Mouse (Mus musculus): Measurements from ENCODE around the gene Zfp974. TPM values are rescaled to one million over a fixed set of nuclear protein-coding genes. Genes with fewer than 3 reads are reported as not detected.
"Not testable (repeated sequence)": the region's sequence is repeated elsewhere in the genome, so short reads cannot be mapped to it uniquely, and the experiment has no call there.

Zfp974 gene
- 10 to 100 TPM; 11.3 to 16.3 TPM for total RNA-seq (2021)

DNA sequence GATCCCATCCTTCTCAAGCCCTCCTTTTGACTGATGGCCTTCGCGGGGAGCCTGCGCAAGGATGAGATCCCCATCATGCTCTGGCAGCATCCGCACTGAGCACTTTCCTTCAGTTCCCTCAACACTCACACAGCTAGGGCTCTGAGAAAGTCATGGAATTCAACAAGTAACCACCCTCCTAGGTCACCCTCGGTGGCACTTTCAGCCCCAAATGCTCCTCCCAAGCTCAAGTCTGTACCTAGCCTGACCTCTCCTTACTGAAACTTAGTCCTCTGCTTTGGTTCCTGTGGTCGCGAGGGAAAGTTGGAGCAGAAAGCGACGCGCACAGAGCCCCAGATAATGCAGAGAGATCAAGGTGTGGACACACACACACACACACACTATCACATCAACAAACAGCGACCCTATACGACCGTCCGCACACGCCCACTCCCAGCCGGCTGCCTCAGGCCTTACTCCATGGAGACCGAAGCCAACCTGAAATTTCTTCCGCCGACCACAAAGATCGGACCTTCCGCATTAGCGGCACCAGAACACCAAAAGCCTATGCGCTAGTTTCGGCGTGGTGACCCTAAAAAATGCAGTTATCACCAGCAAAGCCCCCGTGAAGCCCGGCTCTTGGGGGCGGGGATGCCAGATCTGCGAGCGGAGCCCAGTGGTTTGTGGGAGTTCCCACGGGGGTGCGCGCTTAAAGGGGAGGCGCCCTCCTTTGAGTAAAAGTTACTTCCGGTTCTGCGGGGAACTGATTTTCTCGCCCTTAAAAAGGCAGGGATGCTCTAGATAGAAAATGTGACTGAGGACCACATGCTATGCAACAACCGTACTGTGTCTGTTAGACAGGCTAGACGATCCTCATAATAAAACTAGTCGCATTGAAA is at the start of gene Zfp974:
Gene Zfp974, minus strand, starts transcription at position 643 of the 878 bp plus-strand sequence.
- intact Hi-C loops (cut with DNase I): no loop called here
- peak; percentile 66 to 68 for DNase-seq (ENCODE audit: low spot score in 2 of 2)

DNA sequence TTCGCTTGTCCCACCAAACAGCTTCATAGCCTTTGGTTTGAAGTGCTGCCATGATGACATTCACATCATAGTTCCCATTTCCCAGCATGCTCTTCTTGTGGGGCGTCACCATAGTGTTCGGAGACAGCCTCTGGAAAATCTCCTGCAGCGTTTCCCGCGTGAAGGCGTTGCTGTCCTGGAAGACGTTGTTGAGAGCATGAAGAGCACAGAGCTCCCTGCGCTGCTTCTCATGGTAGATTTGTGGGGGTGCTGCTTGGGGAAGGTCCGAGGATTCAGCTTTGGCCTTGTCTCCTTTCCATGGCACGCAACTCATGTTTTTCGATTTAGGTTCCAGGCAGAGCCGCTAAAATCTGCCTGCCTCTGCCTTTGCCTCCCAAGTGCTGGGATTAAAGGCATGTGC is 20.2 kb upstream of the Zfp974 start:
- DNase-seq (ENCODE audit: low spot score in 2 of 2); intact Hi-C loops (cut with DNase I): not testable (repeated sequence)

DNA sequence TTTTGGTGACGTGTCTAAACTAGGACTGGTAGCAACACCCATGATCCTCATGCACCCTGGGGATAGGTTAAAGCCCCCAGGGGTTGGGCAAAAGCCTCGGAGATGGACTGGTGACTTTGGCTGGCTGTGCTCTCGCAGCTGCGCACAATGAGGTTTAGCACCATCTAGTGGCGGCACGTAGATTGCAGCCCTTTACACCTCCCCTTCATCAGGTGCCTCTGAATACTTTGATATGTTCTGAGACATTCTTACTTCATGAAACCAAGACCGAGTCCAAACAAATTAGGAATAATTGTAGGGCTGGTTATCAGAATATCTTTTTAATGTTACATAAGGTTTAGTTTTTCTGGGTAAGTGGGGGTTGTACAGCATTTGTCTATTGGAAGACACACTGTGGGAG is 12.6 kb upstream of the Zfp974 start:
- intact Hi-C loops (cut with DNase I); DNase-seq (ENCODE audit: low spot score in 2 of 2): not testable (repeated sequence)

DNA sequence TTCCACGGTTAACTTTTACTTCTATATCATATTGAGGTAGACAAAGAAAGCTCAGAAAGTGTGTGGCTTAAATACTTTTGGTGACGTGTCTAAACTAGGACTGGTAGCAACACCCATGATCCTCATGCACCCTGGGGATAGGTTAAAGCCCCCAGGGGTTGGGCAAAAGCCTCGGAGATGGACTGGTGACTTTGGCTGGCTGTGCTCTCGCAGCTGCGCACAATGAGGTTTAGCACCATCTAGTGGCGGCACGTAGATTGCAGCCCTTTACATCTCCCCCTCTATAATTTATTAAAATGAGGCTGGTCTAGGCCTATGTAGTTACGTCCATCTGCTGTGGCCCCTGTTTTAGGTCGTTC is 4.5 kb upstream of the Zfp974 start:
- intact Hi-C loops (cut with DNase I): not testable (repeated sequence)

DNA sequence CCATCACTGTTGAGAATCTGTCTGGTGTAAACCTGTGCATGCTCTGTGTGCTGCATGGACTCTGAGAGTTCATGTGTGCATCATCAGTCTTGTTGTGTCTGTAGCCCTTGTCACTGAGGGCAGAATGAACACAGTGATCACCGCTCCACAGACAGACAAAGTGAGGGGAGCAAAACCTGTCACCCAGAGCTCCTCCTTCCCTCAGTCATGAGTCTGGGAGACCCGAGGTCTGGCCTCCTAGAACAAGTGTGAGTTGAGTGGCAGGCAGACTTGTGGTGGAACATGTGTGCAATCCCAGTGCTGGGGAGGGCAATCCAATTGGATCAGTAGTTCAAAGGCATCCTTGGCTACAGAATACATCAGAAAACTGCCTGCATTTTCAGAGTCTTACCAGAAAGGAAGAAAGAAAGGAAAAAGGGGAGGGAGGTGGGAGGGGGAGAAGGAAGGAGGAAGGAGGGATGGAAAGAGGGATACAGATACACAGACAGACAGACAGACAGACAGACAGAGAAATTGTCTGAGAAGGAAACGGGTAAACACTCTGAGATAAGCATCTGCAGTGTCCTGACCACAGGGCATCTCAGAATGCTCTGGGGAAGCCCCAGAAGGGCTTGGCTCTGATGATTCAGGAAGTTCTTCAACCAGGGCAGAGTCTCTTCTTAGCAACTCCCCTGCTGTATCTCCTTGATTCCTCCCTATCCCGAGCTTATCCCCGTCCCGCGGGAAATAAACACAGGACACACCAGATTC is 4.0 kb upstream of the Zfp974 start:
- no peak for DNase-seq (ENCODE audit: low spot score in 2 of 2)
- intact Hi-C loops (cut with DNase I): no loop called here

More for the DNA sequence above, 4.5 kb upstream of the Zfp974 start:
- not testable (repeated sequence) for DNase-seq (ENCODE audit: low spot score in 2 of 2)

DNA sequence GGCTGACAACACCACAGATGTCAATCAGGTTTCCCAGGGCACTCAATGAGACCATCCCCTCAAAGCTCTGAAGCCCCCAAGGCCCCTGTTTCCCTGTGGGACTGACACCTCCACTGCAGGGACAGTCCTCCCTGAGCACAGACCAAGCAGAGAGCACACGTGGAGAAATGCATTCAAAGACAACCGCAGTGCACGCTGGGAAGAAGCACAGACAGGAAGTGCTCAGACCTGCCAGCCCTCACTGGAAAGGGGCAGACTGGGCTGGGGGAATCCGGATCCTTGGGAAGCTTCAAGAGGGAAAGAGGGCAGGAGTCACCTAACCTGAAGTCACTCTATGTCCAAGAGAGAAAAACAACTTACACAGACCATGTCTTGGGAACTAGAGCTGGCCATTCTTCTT is 2.2 kb downstream of the Zfp974 start:
- DNase-seq (ENCODE audit: low spot score in 2 of 2); intact Hi-C loops (cut with DNase I): not testable (repeated sequence)

DNA sequence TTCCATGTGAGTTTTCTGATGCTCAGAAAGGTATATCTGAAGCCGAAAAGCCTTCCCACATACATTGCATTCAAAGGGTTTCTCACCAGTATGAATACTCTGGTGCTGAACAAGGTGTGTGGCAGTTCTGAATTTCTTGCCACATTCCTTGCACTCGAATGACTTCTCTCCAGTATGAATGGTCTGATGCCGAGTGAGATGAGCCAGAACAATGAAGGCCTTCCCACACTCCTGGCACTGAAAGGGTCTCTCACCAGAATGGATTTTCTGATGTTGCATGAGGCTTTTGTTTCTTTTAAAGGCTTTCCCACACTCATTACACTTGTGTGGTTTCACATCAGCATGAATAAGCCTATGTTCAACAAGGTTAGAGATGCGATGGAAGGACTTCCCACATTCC is 18.3 kb downstream of the Zfp974 start:
- DNase-seq (ENCODE audit: low spot score in 2 of 2); intact Hi-C loops (cut with DNase I): not testable (repeated sequence)

DNA sequence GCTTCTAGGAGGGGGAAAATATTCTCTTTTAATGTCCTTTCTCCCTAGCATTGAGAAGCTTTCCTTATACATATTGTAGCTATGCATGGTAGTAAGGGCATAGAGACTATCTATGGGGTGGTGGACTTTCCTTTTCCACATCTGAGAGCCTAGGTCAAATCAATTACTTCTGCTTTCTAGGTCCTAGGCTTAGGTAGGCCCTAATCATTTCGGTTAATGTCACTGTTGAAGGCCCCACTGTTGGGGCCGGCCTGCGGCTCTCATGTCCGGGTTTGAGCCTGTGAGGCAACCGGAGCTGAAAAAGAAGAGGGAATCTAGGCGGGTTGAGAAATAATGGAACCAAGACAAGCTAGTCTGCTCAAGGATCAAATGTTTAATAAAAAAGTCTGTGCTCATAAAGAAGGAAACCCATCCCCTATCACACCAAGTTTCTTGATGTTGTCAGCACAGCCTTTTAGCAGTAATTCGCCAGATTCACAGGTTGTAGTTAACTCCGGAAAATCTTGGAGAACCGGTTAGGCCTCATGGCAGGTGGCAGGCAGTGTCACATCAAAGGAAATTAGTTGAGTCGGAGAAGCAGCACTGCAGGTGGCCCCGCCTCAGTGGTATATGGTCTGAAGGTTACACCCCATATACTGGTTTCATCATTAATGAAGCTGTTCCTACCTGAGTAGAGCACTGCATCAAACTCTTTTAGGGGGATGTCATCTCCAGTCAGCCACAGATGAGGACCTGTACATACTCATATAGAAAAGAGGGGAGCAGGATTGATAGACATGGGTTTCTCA is 24.0 kb downstream of the Zfp974 start:
- no peak for DNase-seq (ENCODE audit: low spot score in 2 of 2)
- intact Hi-C loops (cut with DNase I): no loop called here

DNA sequence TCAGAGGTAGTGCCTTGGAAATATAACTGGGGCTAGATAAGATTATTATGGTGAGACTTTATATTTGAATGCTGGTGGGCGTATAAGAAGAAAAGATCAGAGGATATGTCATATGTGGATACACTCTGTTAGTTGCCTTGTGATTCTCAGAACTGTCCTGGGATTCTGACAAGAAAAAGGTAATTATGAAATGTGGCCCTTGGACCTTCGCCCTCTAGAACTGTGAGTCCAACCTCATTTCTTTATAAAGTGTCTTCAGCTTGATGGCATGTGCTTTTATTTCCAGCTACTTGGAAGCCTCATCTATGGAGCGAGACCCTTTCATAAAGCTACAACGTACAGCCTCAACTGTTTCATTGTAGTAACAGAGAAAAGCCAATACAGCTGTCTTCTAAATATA is 28.7 kb downstream of the Zfp974 start:
- DNase-seq (ENCODE audit: low spot score in 2 of 2): no peak
- intact Hi-C loops (cut with DNase I): no loop called here

DNA sequence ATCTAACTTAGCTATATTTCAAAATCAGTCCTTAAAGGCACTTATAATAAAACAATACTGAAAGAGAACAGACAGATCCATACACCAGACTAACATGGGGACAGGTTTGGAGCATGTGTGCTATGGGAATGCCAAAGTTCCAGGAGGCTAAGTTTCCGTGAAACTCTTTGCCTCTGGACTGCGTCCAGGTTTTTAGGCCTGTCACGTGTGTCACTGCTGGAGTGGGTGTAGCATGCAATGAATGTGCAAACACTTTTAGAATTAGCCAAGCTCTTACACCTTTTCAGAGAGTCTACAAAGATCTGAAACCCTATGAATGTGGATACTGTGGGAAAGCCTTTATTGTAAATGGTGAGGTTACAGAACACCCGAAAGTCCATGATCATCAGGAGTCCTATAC is 47.5 kb downstream of the Zfp974 start:
- intact Hi-C loops (cut with DNase I): no loop called here
- DNase-seq (ENCODE audit: low spot score in 2 of 2): no peak

DNA sequence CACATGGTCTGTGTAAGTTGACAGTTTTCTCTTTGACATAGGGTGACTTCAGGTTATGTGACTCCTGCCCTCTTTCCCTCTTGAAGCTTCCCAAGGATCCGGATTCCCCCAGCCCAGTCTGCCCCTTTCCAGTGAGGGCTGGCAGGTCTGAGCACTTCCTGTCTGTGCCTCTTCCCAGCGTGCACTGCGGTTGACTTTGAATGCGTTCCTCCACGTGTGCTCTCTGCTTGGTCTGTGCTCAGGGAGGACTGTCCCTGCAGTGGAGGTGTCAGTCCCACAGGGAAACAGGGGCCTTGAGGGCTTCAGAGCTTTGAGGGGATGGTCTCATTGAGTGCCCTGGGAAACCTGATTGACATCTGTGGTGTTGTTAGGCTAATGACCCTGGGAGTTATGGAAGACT is 66.7 kb downstream of the Zfp974 start:
- DNase-seq (ENCODE audit: low spot score in 2 of 2); intact Hi-C loops (cut with DNase I): not testable (repeated sequence)

DNA sequence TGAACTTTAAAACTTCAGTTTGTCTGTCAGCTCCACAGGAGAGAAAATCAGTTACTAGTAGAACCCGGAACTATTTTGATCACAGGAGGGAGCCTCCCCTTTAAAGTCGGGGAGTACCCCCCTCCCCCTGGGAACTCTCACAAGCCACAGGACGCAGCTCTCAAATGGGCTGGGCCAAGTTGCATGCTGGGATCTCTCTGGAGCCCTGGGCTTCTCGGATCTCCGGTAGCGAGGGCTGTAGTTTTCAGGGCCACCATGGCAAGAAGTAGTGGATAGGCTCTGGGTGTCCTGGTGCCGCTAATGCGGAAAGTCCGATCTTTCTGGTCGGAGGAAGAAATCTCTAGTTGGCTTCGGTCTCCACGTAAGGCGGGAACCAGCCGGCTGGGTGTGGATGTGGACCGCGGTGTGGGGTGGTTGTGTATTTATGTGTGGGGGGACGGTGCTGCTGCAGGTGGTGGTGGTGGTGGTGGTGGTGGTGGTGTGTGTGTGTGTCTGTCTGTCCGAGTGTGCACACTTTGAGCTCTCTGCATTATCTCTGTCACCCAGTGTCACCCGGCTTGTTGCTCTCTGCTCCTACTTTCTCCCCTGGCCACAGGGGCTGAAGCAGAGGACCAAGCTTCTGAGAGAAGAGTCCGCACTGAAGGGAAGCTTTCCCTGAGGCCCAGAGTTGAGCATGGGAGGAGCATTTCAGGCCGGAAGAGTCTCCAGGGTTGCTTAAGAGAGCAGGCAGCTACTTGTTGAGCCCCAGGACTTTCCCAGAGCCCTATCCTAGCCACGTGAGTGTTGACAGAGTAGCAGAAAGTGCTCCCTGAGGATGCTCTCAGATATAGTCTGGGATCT is 68.6 kb downstream of the Zfp974 start:
- DNase-seq (ENCODE audit: low spot score in 2 of 2): peak; percentile 29 to 41
- intact Hi-C loops (cut with DNase I): no loop called here

DNA sequence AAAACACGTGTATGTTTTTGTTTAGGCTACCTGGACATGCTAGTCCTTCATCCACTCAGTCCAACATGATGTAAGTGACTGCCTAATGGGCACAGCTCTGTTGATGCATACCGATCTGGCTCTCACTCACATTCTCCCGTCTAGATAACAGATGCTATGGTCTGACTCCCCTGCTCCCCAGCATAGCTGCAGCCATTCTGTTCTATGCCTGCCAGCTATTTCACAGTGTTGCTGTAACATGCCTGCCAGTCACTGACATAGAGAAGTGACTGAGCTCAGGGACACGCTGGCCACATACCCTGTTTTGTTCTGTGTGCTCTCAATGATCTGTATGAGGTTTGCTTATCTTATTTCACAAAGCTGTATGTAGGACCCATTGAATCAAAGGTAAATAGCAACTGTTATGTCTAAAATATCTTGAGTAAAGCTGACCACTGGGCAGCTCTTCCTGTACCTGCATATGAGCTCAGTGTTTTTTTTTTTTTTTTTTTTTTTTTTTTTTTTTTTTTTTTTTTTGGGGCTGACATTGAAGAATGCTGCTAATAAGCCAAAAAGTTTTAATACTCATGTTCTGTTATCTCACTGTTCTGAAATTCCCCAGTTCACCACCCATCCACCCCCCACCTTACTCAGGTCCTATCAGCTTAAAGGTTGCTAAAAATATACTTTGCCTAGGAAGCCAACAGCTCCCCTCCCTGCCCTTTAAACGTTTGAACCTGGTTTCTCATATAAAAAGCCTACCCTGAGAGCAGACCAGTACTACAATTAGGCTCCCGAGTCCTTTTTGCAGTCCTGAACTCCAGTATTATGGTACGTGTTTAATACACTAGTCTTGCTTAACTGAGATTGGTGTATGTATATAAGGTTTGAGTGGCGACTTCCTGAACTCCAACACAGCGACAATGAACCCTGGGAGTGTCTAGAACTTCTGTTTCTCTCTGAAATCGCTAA is 69.7 kb downstream of the Zfp974 start:
- intact Hi-C loops (cut with DNase I): no loop called here
- DNase-seq (ENCODE audit: low spot score in 2 of 2): no peak

Other genes with a start within 250 kb of the Zfp974 start
- gene Zfp607b, start 240.1 kb downstream of the Zfp974 start, total RNA-seq (2021): 10 to 100 TPM in 1 of 2 experiments, 1 to 10 TPM in 1; 8.1 to 10.7 TPM
- 10 to 100 TPM; 33.6 to 36.7 TPM for gene Zfp60, start 198.1 kb downstream of the Zfp974 start, total RNA-seq (2021)
- 10 to 100 TPM in 1 of 2 experiments, 1 to 10 TPM in 1; 8.8 to 10.4 TPM for gene Zfp626, start 122.3 kb downstream of the Zfp974 start, total RNA-seq (2021)
- gene Zfp59, start 90.9 kb downstream of the Zfp974 start, total RNA-seq (2021): 1 to 10 TPM; 5.2 TPM
- gene Zfp607a, start 71.9 kb downstream of the Zfp974 start, total RNA-seq (2021): 1 to 10 TPM; 1.7 to 2.2 TPM
- gene Zfp780b, start 49.7 kb upstream of the Zfp974 start, total RNA-seq (2021): 10 to 100 TPM; 17.8 to 22.9 TPM
- 1 to 10 TPM; 5.9 to 6.3 TPM for gene Zfp850, start 84.7 kb upstream of the Zfp974 start, total RNA-seq (2021)
- 100 to 1,000 TPM; 120 to 132 TPM for gene Psmc4, start 120.6 kb upstream of the Zfp974 start, total RNA-seq (2021)
- gene Fcgbp, start 141.8 kb upstream of the Zfp974 start, total RNA-seq (2021): under 1 TPM; 0.20 to 0.32 TPM
- gene 9530053A07Rik, start 200.0 kb upstream of the Zfp974 start, total RNA-seq (2021): under 1 TPM; 0.07 TPM
- 10 to 100 TPM; 50.3 to 54.8 TPM for gene Fbl, start 240.2 kb upstream of the Zfp974 start, total RNA-seq (2021)